Mouse (Mus musculus) liver, postnatal 0 days (tissue): ENCODE data around the gene Dbh.

Experiments used
- CTCF ChIP-seq: sonication (generic); IDR thresholded peaks from 2 replicates; pipeline ENCODE4 v1.5.1; 2016; ENCODE audit warnings: antibody characterized with exemption, low read depth
- EP300 ChIP-seq: IDR thresholded peaks from 2 replicates; pipeline ENCODE4 v1.6.1; 2016; ENCODE audit warnings: antibody characterized with exemption, low read depth, mild to moderate bottlenecking

DNA sequence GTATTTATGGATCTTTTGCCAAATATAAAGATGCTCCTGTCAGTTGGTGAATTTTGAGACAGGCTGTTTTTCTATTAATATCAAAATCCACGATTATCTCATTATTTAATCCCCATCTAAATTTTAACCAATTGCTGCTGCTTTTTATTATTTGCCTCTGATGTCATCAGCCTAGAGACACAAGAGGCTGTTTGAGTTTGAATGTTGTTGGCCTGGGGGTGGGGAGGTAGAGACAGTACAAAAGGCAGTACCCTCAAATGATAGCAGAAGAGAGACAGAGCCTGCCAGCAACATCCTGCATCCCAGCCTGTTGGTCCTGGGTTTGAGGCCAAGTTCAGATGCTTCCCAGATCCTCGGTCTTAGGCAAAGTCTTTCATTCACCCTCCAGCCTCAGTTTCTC is 9.2 kb downstream of the Dbh start:
- no peak for TF ChIP-seq CTCF
- TF ChIP-seq EP300: no peak
